Mouse (Mus musculus) hindbrain, embryonic 14.5 days (tissue): ENCODE measurements at regions not wholly inside any gene's neighbourhood (a gene's known extent, or its start where the extent isn't known, plus 50 kb on each side); places are given as distances from the start of the nearest gene placed in this dataset.

ENCODE experiments used
- ATAC-seq: fragments of 200-750 bp; cut with Nextera tagmentation; 2 replicates; pipeline ENCODE4 v1.8.0; 2017; ENCODE audit warnings: moderate number of reproducible peaks, mild to moderate bottlenecking, moderate TSS enrichment, moderate library complexity; ENCODE audit not compliant: low FRiP score
- DNase-seq: peaks from one replicate; pipeline ENCODE4 v3.0.0-alpha.2; 2015; ENCODE audit warnings: low spot score
- H3K27ac ChIP-seq: fragments of 300-500 bp; sonication (generic); 2 replicates; pipeline ENCODE4 v1.5.1; 2014; ENCODE audit warnings: mild to moderate bottlenecking, moderate library complexity
- H3K27me3 ChIP-seq: fragments of 300-500 bp; sonication (generic); 2 replicates; pipeline ENCODE4 v1.6.1; 2014; ENCODE audit warnings: mild to moderate bottlenecking, low read length, mixed read lengths; ENCODE audit not compliant: control insufficient read depth, insufficient read depth
- H3K36me3 ChIP-seq: fragments of 300-500 bp; sonication (generic); replicated peaks from 2 replicates; pipeline ENCODE4 v1.6.1; 2014; ENCODE audit not compliant: control insufficient read depth, insufficient read depth
- H3K4me1 ChIP-seq: fragments of 300-500 bp; sonication (generic); replicated peaks from 2 replicates; pipeline ENCODE4 v1.6.1; 2014; ENCODE audit warnings: antibody characterized with exemption, low read length, mixed read lengths; ENCODE audit not compliant: control insufficient read depth, insufficient read depth
- H3K4me2 ChIP-seq: fragments of 300-500 bp; sonication (generic); replicated peaks from 2 replicates; pipeline ENCODE4 v1.6.1; 2014; ENCODE audit warnings: mild to moderate bottlenecking, moderate library complexity
- H3K4me3 ChIP-seq: fragments of 300-500 bp; sonication (generic); replicated peaks from 2 replicates; pipeline ENCODE4 v1.5.1; 2014; ENCODE audit warnings: mild to moderate bottlenecking, low read length
- H3K9ac ChIP-seq: fragments of 300-500 bp; sonication (generic); 2 replicates; pipeline ENCODE4 v1.6.1; 2014
- H3K9me3 ChIP-seq: fragments of 300-500 bp; sonication (generic); 2 replicates; pipeline ENCODE4 v1.6.1; 2016; ENCODE audit warnings: low read length; ENCODE audit not compliant: control insufficient read depth
- WGBS: fragments of 180-500 bp; shearing (Covaris S2); extraction: QIAGEN DNeasy Blood & Tissue Kit; methylation state at CpG from one replicate; pipeline ENCODE4 v1.1.7; 2014; 5-methylcytosine and 5-hydroxymethylcytosine counted together

DNA sequence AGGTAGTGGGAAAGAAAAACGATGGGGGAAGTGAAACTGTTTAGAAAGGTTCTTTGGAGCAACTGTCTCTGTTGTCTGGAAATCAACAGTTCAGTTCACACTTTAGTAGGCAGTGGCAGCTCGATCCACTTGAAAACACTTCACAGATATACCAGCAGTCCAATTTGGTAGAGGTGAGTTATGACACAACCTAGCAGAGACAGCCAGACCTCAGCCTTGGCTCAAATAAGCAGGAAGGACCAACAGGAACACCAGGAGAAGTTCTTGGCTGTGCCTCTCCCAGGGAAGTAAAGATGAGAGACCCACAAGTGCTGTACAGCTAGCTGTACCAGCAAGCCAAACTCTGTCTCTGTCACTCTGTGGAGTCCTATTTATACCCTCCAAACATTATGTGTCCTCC, 163.2 kb upstream of the Nampt start:
- Histone ChIP-seq H3K27me3 (no peaks in the 10 kb centered on the region), H3K4me2 (no peak overlapping the region), H3K9me3 (no peaks in the 10 kb centered on the region), H3K4me3 (no peak overlapping the region), H3K27ac (no peak overlapping the region), H3K4me1 (no peaks in the 10 kb centered on the region), H3K9ac (no peak overlapping the region), H3K36me3 (no peaks in the 10 kb centered on the region)
- DNase-seq (no peak), ATAC-seq (no peak)
- 83% methylated on average over 2 of the region's 2 CpGs for WGBS

GRCm38 (mm10) chr12:32661782-32662413, 157.4 kb upstream of the Nampt start:
- DNase-seq: no peak
- no peak for ATAC-seq
- Histone ChIP-seq H3K4me3 (no peak overlapping the region), H3K9me3 (no peaks in the 10 kb centered on the region), H3K27ac (no peak overlapping the region), H3K36me3 (no peaks in the 10 kb centered on the region), H3K4me2 (no peak overlapping the region), H3K27me3 (no peaks in the 10 kb centered on the region), H3K4me1 (no peaks in the 10 kb centered on the region), H3K9ac (no peak overlapping the region)
- WGBS: 85% methylated on average over 8 of the region's 8 CpGs

- no peak overlapping the region for H3K27ac ChIP-seq
- no peak for ATAC-seq
- no peaks in the 10 kb centered on the region for H3K36me3 ChIP-seq
- no peaks in the 10 kb centered on the region for H3K27me3 ChIP-seq
- 93% methylated on average over 1 of the region's 1 CpGs for WGBS
- no peak for DNase-seq
- no peak overlapping the region for H3K4me2 ChIP-seq
- H3K9me3 ChIP-seq: no peaks in the 10 kb centered on the region
- H3K4me1 ChIP-seq: no peaks in the 10 kb centered on the region
- H3K4me3 ChIP-seq: no peak overlapping the region
- no peak overlapping the region for H3K9ac ChIP-seq
Measured at GRCm38 (mm10) chr12:32666040-32666439, 153.3 kb upstream of the Nampt start.

DNA sequence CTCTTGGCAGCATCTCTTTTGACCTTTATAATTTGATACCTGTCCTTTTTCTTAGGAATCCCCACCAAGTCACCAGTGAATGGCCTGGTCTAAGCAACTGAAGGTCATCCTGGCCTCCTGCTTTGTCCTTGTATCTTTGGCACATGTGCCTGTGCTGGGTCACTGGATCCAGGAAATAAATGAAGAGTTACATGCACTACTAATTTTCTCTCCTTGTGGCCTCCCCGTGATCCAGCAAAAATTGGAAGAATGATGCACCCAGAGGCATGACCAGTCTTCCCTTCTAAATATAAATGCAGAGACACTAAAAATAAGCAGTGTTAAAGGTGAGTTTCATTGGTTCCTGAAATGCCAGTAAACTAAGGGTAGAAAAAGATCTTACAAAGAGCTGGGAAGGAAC, 141.4 kb upstream of the Nampt start:
- no peak for ATAC-seq
- Histone ChIP-seq H3K27me3 (no peaks in the 10 kb centered on the region), H3K27ac (no peak overlapping the region), H3K9ac (no peak overlapping the region), H3K4me1 (no peaks in the 10 kb centered on the region), H3K36me3 (no peaks in the 10 kb centered on the region), H3K9me3 (no peaks in the 10 kb centered on the region), H3K4me2 (no peak overlapping the region), H3K4me3 (no peak overlapping the region)
- 91% methylated on average over 1 of the region's 1 CpGs for WGBS
- DNase-seq: no peak

- Histone ChIP-seq H3K27ac (no peak overlapping the region), H3K4me2 (no peak overlapping the region), H3K9ac (no peak overlapping the region), H3K36me3 (no peaks in the 10 kb centered on the region), H3K4me3 (no peak overlapping the region), H3K9me3 (no peaks in the 10 kb centered on the region), H3K27me3 (no peaks in the 10 kb centered on the region), H3K4me1 (no peaks in the 10 kb centered on the region)
- no peak for DNase-seq
- 83% methylated on average over 1 of the region's 1 CpGs for WGBS
- no peak for ATAC-seq
Measured at GRCm38 (mm10) chr12:32678756-32679155, 140.6 kb upstream of the Nampt start.

DNA sequence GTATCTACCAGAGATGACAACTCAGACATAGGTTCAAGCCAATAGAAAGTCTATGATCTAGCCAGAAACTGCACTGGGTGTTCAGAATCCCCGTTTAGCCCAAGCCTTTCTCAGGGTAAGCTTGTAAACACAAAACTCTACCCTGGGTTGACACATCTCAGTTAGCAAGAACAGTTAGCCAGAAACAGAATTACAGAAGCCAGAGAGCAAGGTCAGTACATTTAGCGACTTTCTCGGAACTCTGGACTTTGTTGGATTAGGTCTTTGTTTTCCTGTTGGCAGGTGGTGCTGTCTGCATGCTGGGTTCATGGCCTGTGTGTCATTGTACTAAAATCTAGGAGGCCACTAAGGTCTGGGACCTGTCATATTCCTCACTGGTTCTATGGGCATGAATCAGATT, 137.4 kb upstream of the Nampt start:
- Histone ChIP-seq H3K4me2 (no peak overlapping the region), H3K36me3 (no peaks in the 10 kb centered on the region), H3K4me3 (no peak overlapping the region), H3K27ac (no peak overlapping the region), H3K27me3 (no peaks in the 10 kb centered on the region), H3K9me3 (no peaks in the 10 kb centered on the region), H3K4me1 (no peaks in the 10 kb centered on the region), H3K9ac (no peak overlapping the region)
- DNase-seq (no peak), ATAC-seq (no peak)
- WGBS: 81% methylated on average over 3 of the region's 3 CpGs

DNA sequence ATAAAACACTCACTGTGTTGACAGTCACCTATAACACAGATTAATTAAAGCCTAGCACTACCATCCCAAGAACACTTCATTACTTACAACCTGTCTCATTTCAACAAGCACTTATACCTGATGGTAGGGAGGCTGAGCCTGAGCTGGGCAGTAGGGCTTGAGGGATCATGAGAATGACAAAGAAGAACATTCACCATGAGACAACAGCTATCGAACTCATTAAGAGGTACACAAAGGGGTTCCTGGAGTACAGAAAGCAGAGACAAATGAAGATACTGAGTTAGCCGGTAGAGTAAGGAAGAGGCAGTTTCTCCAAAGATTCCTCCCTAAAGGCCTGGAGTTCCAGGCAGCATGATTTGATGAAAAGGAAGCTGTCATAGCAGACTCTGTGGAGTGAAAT, 136.0 kb upstream of the Nampt start:
- Histone ChIP-seq H3K9me3 (no peaks in the 10 kb centered on the region), H3K4me1 (no peaks in the 10 kb centered on the region), H3K27ac (no peak overlapping the region), H3K27me3 (no peaks in the 10 kb centered on the region), H3K4me3 (no peak overlapping the region), H3K36me3 (no peaks in the 10 kb centered on the region), H3K9ac (no peak overlapping the region), H3K4me2 (no peak overlapping the region)
- DNase-seq (no peak), ATAC-seq (no peak)
- WGBS: 71% methylated on average over 2 of the region's 2 CpGs

DNA sequence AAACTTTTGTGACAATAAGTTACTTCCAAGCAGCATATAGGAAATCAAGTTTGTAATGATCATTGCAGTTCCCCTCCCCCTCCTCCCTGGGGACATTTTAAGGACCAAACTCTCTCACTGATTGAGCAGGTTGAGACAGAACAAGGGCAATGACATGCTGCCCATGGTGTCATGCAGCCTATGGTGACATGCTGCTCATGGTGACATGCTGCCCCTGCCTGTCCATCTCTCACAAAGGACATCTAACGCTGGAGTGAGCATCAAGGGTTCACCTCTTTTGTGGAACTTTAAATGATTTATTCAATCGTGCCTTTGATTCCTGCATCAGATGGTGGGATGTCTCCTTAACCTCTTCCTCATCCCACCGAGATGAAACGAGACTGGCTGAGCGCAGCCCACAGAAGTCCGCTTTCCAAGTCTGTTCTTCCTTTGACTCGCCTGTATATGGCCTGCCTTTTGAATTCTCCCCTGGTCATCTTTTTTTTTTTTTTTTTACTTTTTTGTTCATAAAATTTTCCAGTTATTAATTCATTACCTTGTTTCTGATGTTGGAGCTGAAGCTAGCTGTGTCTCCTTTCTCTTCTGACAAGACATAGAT, 133.5 kb upstream of the Nampt start:
- H3K9me3 ChIP-seq: no peaks in the 10 kb centered on the region
- H3K4me2 ChIP-seq: no peak overlapping the region
- H3K27me3 ChIP-seq: no peaks in the 10 kb centered on the region
- H3K4me3 ChIP-seq: no peak overlapping the region
- 63% methylated on average over 7 of the region's 7 CpGs for WGBS
- no peaks in the 10 kb centered on the region for H3K36me3 ChIP-seq
- no peak overlapping the region for H3K27ac ChIP-seq
- no peaks in the 10 kb centered on the region for H3K4me1 ChIP-seq
- ATAC-seq (no peak), DNase-seq (no peak)
- H3K9ac ChIP-seq: no peak overlapping the region

DNA sequence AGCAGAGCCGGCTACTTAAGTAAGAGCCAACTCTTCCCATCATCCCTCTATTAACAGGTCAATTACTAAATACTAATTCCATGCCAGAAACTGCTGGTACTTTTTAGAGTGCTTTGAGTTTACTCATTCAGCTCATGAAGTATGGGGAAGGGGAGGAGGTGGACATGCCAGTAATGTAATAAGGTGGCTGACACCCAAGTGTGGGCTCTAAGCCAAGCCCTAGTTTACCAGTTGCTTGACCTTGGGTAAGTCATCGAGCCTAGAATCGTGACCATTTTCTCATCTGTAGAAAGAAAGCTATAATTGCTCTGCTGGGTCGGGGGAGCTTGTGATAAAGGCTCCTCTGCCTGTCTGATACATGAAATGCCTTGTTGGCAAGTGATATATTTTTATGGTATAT, 130.0 kb upstream of the Nampt start:
- H3K27ac ChIP-seq: no peak overlapping the region
- no peaks in the 10 kb centered on the region for H3K36me3 ChIP-seq
- H3K27me3 ChIP-seq: no peaks in the 10 kb centered on the region
- DNase-seq (no peak), ATAC-seq (no peak)
- H3K9ac ChIP-seq: no peak overlapping the region
- H3K4me3 ChIP-seq: no peak overlapping the region
- H3K9me3 ChIP-seq: no peaks in the 10 kb centered on the region
- H3K4me2 ChIP-seq: no peak overlapping the region
- no peaks in the 10 kb centered on the region for H3K4me1 ChIP-seq
- WGBS: 94% methylated on average over 4 of the region's 4 CpGs

GRCm38 (mm10) chr12:32690096-32690495, 129.2 kb upstream of the Nampt start:
- Histone ChIP-seq H3K9me3 (no peaks in the 10 kb centered on the region), H3K4me1 (no peaks in the 10 kb centered on the region), H3K27me3 (no peaks in the 10 kb centered on the region), H3K9ac (no peak overlapping the region), H3K4me2 (no peak overlapping the region), H3K36me3 (no peaks in the 10 kb centered on the region), H3K27ac (no peak overlapping the region), H3K4me3 (no peak overlapping the region)
- DNase-seq: no peak
- 87% methylated on average over 2 of the region's 2 CpGs for WGBS
- no peak for ATAC-seq
